Mouse (Mus musculus) ZHBTc4 (cell line): Measurements from ENCODE around the gene Cldn20.

Source experiments
- DNase-seq: peaks from one replicate; pipeline ENCODE4 v3.0.0-alpha.2; 2011; ENCODE audit warnings: low read depth, low spot score

Cldn20 gene

GRCm38 (mm10) chr17:3532254-3532653 lies at the start of gene Cldn20:
Cldn20 (plus strand) TSS chr17:3532554.
- no peak for DNase-seq

- no peak for DNase-seq
Measured at GRCm38 (mm10) chr17:3483091-3483490, 49.3 kb upstream of the Cldn20 start.

DNA sequence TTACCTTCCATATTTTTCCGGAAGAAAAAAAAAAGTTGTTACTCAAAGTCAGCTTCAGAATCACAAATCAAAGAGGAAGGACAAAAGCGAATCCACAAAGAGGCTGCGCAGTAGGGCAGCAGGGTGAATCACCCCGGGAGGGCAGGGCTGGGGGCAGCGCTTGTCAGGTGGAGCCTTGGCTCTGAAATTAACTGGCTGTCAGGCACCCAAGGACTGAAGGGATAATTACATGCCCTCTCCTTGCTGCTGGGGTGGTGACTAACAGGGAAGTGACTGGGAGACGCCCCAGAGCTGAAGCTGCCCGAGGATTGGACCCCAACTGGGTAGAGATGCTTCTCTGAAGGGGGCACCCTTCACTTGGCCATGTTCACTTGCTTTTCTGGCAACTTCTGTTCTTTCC lies 46.5 kb upstream of the Cldn20 start:
- no peak for DNase-seq

GRCm38 (mm10) chr17:3487211-3487610 lies 45.1 kb upstream of the Cldn20 start:
- DNase-seq: no peak

DNA sequence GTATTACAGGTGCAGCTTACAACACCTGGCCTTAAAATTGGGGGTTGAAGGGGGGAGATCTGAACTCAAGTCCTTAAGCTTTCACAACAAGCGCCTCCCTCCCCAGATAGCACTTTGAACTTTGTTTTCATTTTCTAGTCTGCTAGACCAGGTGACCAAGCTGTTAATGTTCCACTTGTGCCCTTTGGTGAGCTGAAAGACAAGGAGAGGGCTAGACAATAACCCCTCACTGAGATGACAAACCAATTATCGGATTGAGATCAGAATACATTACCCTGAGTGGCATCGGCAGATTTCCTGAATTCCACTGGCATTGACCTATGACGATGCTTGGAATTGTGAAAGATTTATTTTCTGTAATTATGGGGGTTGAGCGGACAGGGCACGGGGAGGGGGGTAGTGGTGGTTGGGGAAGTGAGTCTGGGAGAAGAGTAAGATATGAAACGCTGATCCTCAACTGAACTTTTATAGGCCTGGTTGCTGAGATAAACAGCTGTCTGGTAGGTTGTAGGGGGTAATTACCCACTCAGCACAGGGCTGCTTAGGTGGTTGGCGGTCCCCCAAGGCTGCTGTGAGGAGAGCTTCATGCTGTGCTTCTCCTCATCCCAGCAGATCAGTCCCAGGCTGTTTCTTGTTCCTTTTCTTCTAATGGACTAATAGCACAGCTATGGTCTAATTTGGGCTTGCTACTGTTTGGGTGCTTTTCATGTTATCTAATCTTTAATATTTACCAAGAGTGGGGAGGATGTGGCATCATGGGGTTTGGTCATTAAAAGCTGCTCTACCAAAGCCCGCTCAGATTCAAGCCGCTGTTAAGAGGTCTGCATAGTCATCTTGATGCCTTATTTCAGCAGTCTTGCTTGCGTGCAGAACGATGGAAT lies 44.4 kb upstream of the Cldn20 start:
- no peak for DNase-seq

DNA sequence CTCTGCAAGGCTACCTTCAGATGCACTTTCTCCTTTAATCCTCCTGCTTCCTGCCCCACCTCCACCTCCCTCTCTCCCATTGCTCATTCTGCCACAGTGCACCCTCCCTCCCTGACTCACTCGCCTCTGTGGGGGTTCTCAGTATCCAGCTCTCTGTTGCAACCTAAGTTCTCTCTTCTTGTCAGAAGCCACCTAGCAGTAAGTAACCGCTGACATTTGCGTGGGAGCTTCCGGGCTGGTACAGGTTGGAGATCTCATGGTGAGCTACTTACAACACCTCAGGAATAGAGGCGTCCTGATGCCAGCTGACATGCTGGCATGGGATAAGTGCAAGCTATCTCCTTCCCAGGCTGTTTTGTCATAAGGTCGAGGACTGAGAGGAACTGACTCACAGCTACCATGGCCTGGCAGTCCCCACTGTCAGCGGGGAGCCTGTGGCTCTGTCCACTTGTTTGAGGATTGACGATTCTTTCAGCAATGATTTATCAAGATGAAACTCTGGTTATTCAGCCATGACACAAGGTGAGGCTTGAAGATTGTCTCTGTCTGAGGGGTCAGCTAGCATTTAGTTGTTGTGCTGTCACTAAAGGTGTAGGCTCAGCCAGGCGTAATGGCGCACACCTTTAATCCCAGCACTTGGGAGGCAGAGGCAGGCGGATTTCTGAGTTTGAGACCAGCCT lies 42.0 kb upstream of the Cldn20 start:
- DNase-seq: no peak

- DNase-seq: no peak
Measured at GRCm38 (mm10) chr17:3491065-3491464, 41.3 kb upstream of the Cldn20 start.

- DNase-seq: no peak
Measured at GRCm38 (mm10) chr17:3491667-3492066, 40.7 kb upstream of the Cldn20 start.

- no peak for DNase-seq
Measured at GRCm38 (mm10) chr17:3495576-3495975, 36.8 kb upstream of the Cldn20 start.

GRCm38 (mm10) chr17:3496080-3496479 lies 36.3 kb upstream of the Cldn20 start:
- no peak for DNase-seq

DNA sequence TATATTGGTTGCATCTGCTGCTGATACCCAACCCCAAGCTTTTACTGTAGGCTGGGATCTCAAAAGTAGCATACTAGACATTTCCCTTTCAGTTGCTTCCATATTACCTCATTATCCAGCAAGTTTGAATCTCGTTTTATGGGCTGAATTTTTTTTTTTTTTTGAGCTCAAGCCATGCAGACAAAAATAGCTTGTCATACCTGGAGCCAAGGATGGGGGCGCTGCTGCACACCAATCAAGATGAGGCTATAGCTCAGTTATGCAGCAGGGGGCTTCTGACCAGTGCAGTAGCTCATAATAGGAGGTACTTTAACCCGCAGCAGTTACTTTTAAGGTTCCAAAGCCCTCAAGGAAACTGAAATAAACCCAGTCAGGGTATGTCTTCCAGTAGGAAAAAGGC lies 34.3 kb upstream of the Cldn20 start:
- peak; percentile 76 for DNase-seq

DNA sequence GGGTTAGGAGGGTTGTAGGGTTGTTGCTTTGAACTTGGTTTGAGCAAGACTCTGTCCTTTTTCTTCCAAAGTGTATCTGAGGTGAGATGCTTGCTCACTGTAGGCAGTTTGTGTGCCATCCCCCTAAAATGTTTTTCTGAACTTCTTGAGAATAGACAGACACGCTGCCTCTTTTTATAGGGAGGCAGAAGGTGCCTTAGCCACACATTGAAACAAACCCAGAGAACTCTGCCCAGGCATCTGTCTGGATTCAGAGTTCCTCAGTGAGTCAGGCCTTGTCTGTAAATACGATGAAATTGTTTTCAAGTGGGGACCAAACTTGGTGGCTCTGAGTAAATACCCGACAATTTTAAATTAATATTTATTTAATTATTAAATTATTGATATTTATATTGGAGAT lies 33.8 kb upstream of the Cldn20 start:
- no peak for DNase-seq

- DNase-seq: no peak
Measured at GRCm38 (mm10) chr17:3499468-3499867, 32.9 kb upstream of the Cldn20 start.

GRCm38 (mm10) chr17:3500076-3500475 lies 32.3 kb upstream of the Cldn20 start:
- DNase-seq: no peak

GRCm38 (mm10) chr17:3500936-3501335 lies 31.4 kb upstream of the Cldn20 start:
- no peak for DNase-seq

DNA sequence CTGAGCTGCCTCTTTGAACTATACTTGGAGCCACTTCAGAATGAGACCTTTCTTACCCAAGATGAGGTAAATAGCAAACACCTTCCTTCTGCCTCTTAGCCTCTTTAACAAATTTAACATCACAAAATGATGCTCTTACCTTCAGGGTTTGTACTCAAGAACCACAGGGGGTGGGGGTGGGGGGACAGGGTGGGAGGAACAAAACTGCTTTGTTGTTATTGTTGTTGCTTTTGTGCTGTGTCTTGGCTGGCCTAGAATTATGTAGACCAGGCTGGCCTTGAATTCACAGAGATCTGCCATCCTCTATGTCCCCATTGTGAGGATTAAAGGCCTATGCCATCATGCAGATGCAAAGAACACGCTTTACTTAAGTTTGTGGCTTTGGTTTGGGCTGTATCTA lies 26.6 kb upstream of the Cldn20 start:
- peak; percentile 87 for DNase-seq

GRCm38 (mm10) chr17:3506508-3506907 lies 25.8 kb upstream of the Cldn20 start:
- DNase-seq: peak; percentile 16

GRCm38 (mm10) chr17:3509841-3510240 lies 22.5 kb upstream of the Cldn20 start:
- DNase-seq: peak; percentile 75

DNA sequence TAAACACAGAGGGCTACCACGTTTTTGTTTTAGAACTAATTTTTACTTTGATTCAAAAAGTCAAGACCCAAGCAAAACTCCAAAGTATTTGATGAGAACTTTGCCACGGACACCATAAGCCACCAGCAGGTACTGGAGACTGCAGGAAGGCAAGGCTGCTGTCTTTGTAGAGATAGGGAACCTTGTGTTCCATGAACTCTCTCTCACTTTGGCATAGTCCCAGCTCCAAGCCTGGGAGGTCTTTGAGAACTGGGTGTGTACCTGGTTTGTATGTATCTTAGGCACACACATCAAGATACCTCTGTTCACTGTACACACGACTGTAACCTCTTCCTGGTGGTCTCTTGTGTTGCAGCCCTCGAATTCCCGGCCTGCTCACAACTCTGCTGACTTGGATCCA lies 18.0 kb upstream of the Cldn20 start:
- no peak for DNase-seq

DNA sequence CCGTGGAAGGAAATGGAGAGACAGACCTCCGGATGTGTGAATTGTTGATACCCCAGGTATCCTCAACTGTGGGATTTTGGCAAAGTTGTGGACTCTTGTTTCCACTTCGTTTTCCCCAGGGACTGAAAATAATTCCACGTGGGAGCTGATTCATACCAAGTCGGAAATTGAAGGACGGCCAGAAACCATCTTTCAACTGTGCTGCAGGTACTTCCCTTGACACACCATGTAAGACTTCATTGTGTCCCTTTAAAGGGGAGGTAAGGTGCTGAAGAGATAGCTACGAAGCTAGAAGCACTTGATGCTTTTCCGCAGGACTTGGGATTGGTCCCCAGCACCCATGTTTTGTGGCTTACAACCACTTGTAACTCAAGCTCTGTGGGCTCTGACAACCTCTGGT lies 16.5 kb upstream of the Cldn20 start:
- no peak for DNase-seq

DNA sequence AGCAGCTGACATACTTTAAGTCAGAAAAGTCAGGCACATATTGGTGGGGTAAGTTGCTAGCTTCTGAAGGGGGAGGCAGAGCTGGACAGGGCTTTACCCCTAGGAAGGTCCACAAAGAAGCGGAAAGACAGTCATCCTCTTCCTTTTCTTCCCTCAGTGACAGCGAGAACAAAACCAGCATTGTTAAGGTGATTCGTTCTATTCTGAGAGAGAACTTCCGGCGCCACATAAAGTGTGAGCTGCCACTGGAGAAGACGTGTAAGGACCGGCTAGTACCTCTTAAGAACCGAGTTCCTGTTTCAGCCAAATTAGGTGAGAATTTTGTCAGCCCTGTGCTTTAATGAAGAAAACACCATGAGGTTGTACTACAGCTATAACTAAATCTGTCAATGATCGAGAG lies 15.9 kb upstream of the Cldn20 start:
- peak; percentile 61 for DNase-seq

- no peak for DNase-seq
Measured at GRCm38 (mm10) chr17:3520344-3520743, 12.0 kb upstream of the Cldn20 start.

- DNase-seq: no peak
Measured at GRCm38 (mm10) chr17:3527841-3528471, 4.4 kb upstream of the Cldn20 start.
